Mouse (Mus musculus) C2C12 (cell line): ENCODE data around the gene Cacna2d4.

ENCODE experiments used
- CEBPB ChIP-seq: IDR thresholded peaks from one replicate; pipeline ENCODE4 v1.6.1; 2011; ENCODE audit warnings: low read depth, mild to moderate bottlenecking, control low read depth, moderate library complexity
- CTCF ChIP-seq: IDR thresholded peaks from one replicate; pipeline ENCODE4 v1.5.1; 2011; ENCODE audit not compliant: control insufficient read depth, insufficient read depth, insufficient read length
- MYOG ChIP-seq: IDR thresholded peaks from one replicate; pipeline ENCODE4 v1.6.1; 2011; ENCODE audit not compliant: control insufficient read depth, insufficient read length; ENCODE audit errors: extremely low read depth
- USF1 ChIP-seq: IDR thresholded peaks from one replicate; pipeline ENCODE4 v1.6.1; 2011; ENCODE audit warnings: low read depth, mild to moderate bottlenecking, control low read depth, moderate library complexity

DNA sequence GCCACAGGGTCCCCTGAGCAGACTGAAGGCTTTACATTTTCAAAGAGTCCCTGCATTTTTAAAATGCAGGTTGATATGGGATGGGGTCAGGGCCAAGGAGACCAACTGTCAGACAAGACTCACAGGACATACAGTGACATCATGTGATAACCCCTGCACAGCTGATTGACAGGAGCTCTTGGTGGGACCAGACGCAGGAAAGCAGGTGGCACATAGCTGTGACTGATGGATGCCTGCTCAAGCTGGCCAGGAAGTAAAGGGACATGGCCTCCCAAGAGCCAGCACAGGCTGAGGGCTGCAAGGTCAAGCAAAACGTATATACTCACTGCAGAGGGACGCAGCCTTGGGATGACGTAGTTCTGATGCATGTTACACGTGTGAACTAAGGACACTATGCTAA, 885 bp upstream of the Cacna2d4 start:
- TF ChIP-seq CTCF (no peak), CEBPB (no peak), USF1 (no peak), MYOG (no peak)
